Mouse (Mus musculus): ENCODE data around the gene Slc12a5. TPM values are rescaled to one million over a fixed set of nuclear protein-coding genes. Genes with fewer than 3 reads are reported as not detected.

Slc12a5 gene
- polyA plus RNA-seq, 1 experiment, result 15.9 TPM

GRCm38 (mm10) chr2:164935991-164936390 lies 24.6 kb upstream of the Slc12a5 start:
- Histone ChIP-seq H3K27me3 (ENCODE audit: control insufficient read depth, insufficient read depth, low read length) (no peaks in the 10 kb centered on the region), H3K4me1 (ENCODE audit: control insufficient read depth, insufficient read depth, low read length) (peaks cover 14% of the 10 kb centered on the region), H3K36me3 (ENCODE audit: control insufficient read depth, insufficient read depth, low read length) (no peaks in the 10 kb centered on the region), H3K4me3 (ENCODE audit: control insufficient read depth, low read depth, low read length) (no peak overlapping the region), H3K27ac (ENCODE audit: control insufficient read depth, insufficient read depth, low read depth, low read length) (no peak overlapping the region)
- no peak for TF ChIP-seq POLR2A (IDR thresholded peaks at IDR 0.05; ENCODE audit: control insufficient read depth, low read depth, low read length)
- TF ChIP-seq CTCF (IDR thresholded peaks at IDR 0.05; ENCODE audit: control insufficient read depth, insufficient read depth, insufficient replicate concordance, low read depth, low read length), result no peak

- Histone ChIP-seq H3K4me1 (ENCODE audit: control insufficient read depth, insufficient read depth, low read length) (peaks cover 14% of the 10 kb centered on the region), H3K4me3 (ENCODE audit: control insufficient read depth, low read depth, low read length) (peak overlapping the region; percentile 44), H3K27me3 (ENCODE audit: control insufficient read depth, insufficient read depth, low read length) (no peaks in the 10 kb centered on the region), H3K36me3 (ENCODE audit: control insufficient read depth, insufficient read depth, low read length) (no peaks in the 10 kb centered on the region), H3K27ac (ENCODE audit: control insufficient read depth, insufficient read depth, low read depth, low read length) (no peak overlapping the region)
- TF ChIP-seq POLR2A (IDR thresholded peaks at IDR 0.05; ENCODE audit: control insufficient read depth, low read depth, low read length), result no peak
- no peak for TF ChIP-seq CTCF (IDR thresholded peaks at IDR 0.05; ENCODE audit: control insufficient read depth, insufficient read depth, insufficient replicate concordance, low read depth, low read length)
Measured at GRCm38 (mm10) chr2:164938146-164939091, 22.2 kb upstream of the Slc12a5 start.

GRCm38 (mm10) chr2:164939106-164939505 lies 21.5 kb upstream of the Slc12a5 start:
- H3K36me3 ChIP-seq (ENCODE audit: control insufficient read depth, insufficient read depth, low read length), result no peaks in the 10 kb centered on the region
- H3K27me3 ChIP-seq (ENCODE audit: control insufficient read depth, insufficient read depth, low read length), result no peaks in the 10 kb centered on the region
- H3K4me1 ChIP-seq (ENCODE audit: control insufficient read depth, insufficient read depth, low read length), result peaks cover 14% of the 10 kb centered on the region

GRCm38 (mm10) chr2:164940140-164940830 lies 20.3 kb upstream of the Slc12a5 start, which contains the start of gene Mmp9:
Gene Mmp9, plus strand, starts transcription at chr2:164940780.
- Histone ChIP-seq H3K4me1 (ENCODE audit: control insufficient read depth, insufficient read depth, low read length) (peaks cover 14% of the 10 kb centered on the region), H3K4me3 (ENCODE audit: control insufficient read depth, low read depth, low read length) (no peak within 1 kb of the TSS), H3K36me3 (ENCODE audit: control insufficient read depth, insufficient read depth, low read length) (no peaks in the 10 kb centered on the region), H3K27me3 (ENCODE audit: control insufficient read depth, insufficient read depth, low read length) (no peaks in the 10 kb centered on the region), H3K27ac (ENCODE audit: control insufficient read depth, insufficient read depth, low read depth, low read length) (no peak within 1 kb of the TSS)
- TF ChIP-seq CTCF (IDR thresholded peaks at IDR 0.05; ENCODE audit: control insufficient read depth, insufficient read depth, insufficient replicate concordance, low read depth, low read length) (no peak), POLR2A (IDR thresholded peaks at IDR 0.05; ENCODE audit: control insufficient read depth, low read depth, low read length) (no peak)

More at GRCm38 (mm10) chr2:164939106-164939505, 21.5 kb upstream of the Slc12a5 start:
- TF ChIP-seq POLR2A (IDR thresholded peaks at IDR 0.05; ENCODE audit: control insufficient read depth, low read depth, low read length) (no peak), CTCF (IDR thresholded peaks at IDR 0.05; ENCODE audit: control insufficient read depth, insufficient read depth, insufficient replicate concordance, low read depth, low read length) (no peak)
- H3K27ac ChIP-seq (ENCODE audit: control insufficient read depth, insufficient read depth, low read depth, low read length), result no peak overlapping the region
- peak overlapping the region; percentile 44 for H3K4me3 ChIP-seq (ENCODE audit: control insufficient read depth, low read depth, low read length)

- Histone ChIP-seq H3K4me1 (ENCODE audit: control insufficient read depth, insufficient read depth, low read length) (peaks cover 14% of the 10 kb centered on the region), H3K36me3 (ENCODE audit: control insufficient read depth, insufficient read depth, low read length) (no peaks in the 10 kb centered on the region), H3K27ac (ENCODE audit: control insufficient read depth, insufficient read depth, low read depth, low read length) (no peak overlapping the region), H3K27me3 (ENCODE audit: control insufficient read depth, insufficient read depth, low read length) (no peaks in the 10 kb centered on the region), H3K4me3 (ENCODE audit: control insufficient read depth, low read depth, low read length) (no peak overlapping the region)
- no peak for TF ChIP-seq CTCF (IDR thresholded peaks at IDR 0.05; ENCODE audit: control insufficient read depth, insufficient read depth, insufficient replicate concordance, low read depth, low read length)
- no peak for TF ChIP-seq POLR2A (IDR thresholded peaks at IDR 0.05; ENCODE audit: control insufficient read depth, low read depth, low read length)
Measured at GRCm38 (mm10) chr2:164942692-164943290, 17.8 kb upstream of the Slc12a5 start.

- TF ChIP-seq POLR2A (IDR thresholded peaks at IDR 0.05; ENCODE audit: control insufficient read depth, low read depth, low read length), result no peak
- no peaks in the 10 kb centered on the region for H3K27me3 ChIP-seq (ENCODE audit: control insufficient read depth, insufficient read depth, low read length)
- peaks cover 17% of the 10 kb centered on the region for H3K4me1 ChIP-seq (ENCODE audit: control insufficient read depth, insufficient read depth, low read length)
Measured at GRCm38 (mm10) chr2:164947506-164947905, 13.1 kb upstream of the Slc12a5 start.

GRCm38 (mm10) chr2:164947930-164948329 lies 12.7 kb upstream of the Slc12a5 start:
- no peak overlapping the region for H3K4me3 ChIP-seq (ENCODE audit: control insufficient read depth, low read depth, low read length)
- no peak overlapping the region for H3K27ac ChIP-seq (ENCODE audit: control insufficient read depth, insufficient read depth, low read depth, low read length)
- H3K4me1 ChIP-seq (ENCODE audit: control insufficient read depth, insufficient read depth, low read length), result peaks cover 18% of the 10 kb centered on the region
- H3K27me3 ChIP-seq (ENCODE audit: control insufficient read depth, insufficient read depth, low read length), result no peaks in the 10 kb centered on the region
- no peak for TF ChIP-seq CTCF (IDR thresholded peaks at IDR 0.05; ENCODE audit: control insufficient read depth, insufficient read depth, insufficient replicate concordance, low read depth, low read length)
- no peak for TF ChIP-seq POLR2A (IDR thresholded peaks at IDR 0.05; ENCODE audit: control insufficient read depth, low read depth, low read length)
- no peaks in the 10 kb centered on the region for H3K36me3 ChIP-seq (ENCODE audit: control insufficient read depth, insufficient read depth, low read length)

More at GRCm38 (mm10) chr2:164947506-164947905, 13.1 kb upstream of the Slc12a5 start:
- Histone ChIP-seq H3K36me3 (ENCODE audit: control insufficient read depth, insufficient read depth, low read length) (no peaks in the 10 kb centered on the region), H3K4me3 (ENCODE audit: control insufficient read depth, low read depth, low read length) (no peak overlapping the region), H3K27ac (ENCODE audit: control insufficient read depth, insufficient read depth, low read depth, low read length) (no peak overlapping the region)

Measured in testis, adult 2 months (tissue).